Comparison of ENCODE assay signal across 14 mouse cellular contexts in the genomic region with DNA sequence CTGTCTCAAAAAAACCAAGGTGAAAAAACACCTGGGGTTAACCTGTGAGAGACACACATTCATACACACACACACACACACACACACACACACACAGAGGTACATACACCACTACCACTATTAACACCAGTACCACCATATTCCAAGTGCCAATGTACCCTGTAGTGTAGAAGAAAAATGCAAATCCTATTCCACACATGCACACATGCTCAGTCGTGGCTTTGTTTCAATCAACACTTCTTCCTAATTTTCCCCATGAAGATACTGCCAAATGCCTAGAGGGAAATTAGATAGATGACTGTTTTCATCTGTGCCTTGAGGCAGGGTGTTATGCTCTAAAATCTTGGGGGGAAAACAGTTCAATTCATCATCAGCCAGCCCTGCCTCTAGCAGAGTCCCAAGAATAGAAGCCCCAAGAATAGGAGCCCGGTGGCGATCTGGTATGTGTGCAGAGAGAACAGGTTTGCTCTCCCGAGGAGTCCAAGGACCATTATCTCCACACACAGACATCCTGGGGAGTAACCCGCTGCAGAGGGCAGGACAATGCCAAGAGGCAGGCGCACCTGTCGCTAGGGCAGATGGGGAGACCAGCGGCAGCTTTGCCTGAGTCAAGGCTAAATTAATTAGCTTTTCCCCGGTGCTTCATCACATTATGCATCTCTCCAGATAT.
DNase-seq lines count a peak whose midpoint lies in the region; ATAC-seq lines count a peak whose summit lies in the region.
"Had no signal": no experiment of that assay in that cellular context is flagged by ENCODE, and none has a peak within 500 bp of the region (broad histone marks: within the 10 kb centered on the region; RNA-seq: fewer than 3 reads in every experiment).

No protein-coding gene starts in this region.

- H3K9ac ChIP-seq in forebrain, embryonic 11.5 days (ENCODE audit: low read length) = no peak overlapping the region
- no peak overlapping the region for H3K9ac ChIP-seq in midbrain, embryonic 13.5 days (replicated peaks)
- H3K9ac ChIP-seq in midbrain, embryonic 11.5 days (ENCODE audit: low read length) = no peak overlapping the region
- H3K9ac ChIP-seq in forebrain, embryonic 12.5 days = no peak overlapping the region
- H3K9ac ChIP-seq in midbrain, embryonic 16.5 days (ENCODE audit: low read depth, low read length) = no peak overlapping the region
- H3K9ac ChIP-seq: heart, embryonic 15.5 days; liver, embryonic 14.5 days had no signal

- 45% methylated on average over 9 of the region's 9 CpGs for WGBS in forebrain, embryonic 11.5 days
- 57% methylated on average over 9 of the region's 9 CpGs for WGBS in forebrain, embryonic 10.5 days
- WGBS in midbrain, embryonic 13.5 days = 42% methylated on average over 9 of the region's 9 CpGs
- 55% methylated on average over 9 of the region's 9 CpGs for WGBS in midbrain, embryonic 11.5 days
- WGBS in forebrain, embryonic 12.5 days = 40% methylated on average over 9 of the region's 9 CpGs
- 24% methylated on average over 9 of the region's 9 CpGs for WGBS in midbrain, embryonic 16.5 days

- H3K4me1 ChIP-seq in forebrain, embryonic 11.5 days (replicated peaks; ENCODE audit: control insufficient read depth, insufficient read depth, low read length) = no peaks in the 10 kb centered on the region
- peaks cover 4% of the 10 kb centered on the region; the same call in 1 of the 2 replicates for H3K4me1 ChIP-seq in forebrain, embryonic 10.5 days
- peaks cover 18% of the 10 kb centered on the region for H3K4me1 ChIP-seq in midbrain, embryonic 13.5 days (replicated peaks)
- peaks cover 3% of the 10 kb centered on the region; the same call in 1 of the 2 replicates for H3K4me1 ChIP-seq in midbrain, embryonic 11.5 days (ENCODE audit: control insufficient read depth, insufficient read depth, low read length)
- H3K4me1 ChIP-seq in forebrain, embryonic 12.5 days = peaks cover 6% of the 10 kb centered on the region
- no peaks in the 10 kb centered on the region; the same call in 1 of the 2 replicates for H3K4me1 ChIP-seq in midbrain, embryonic 16.5 days (ENCODE audit: control insufficient read depth, insufficient read depth, low read length)
- H3K4me1 ChIP-seq: heart, embryonic 15.5 days had no signal

- H3K4me2 ChIP-seq in forebrain, embryonic 11.5 days (ENCODE audit: low read depth, low read length, severe bottlenecking) = no peak overlapping the region
- no peak overlapping the region for H3K4me2 ChIP-seq in midbrain, embryonic 13.5 days (replicated peaks)
- H3K4me2 ChIP-seq in midbrain, embryonic 11.5 days = no peak overlapping the region
- no peak overlapping the region for H3K4me2 ChIP-seq in forebrain, embryonic 12.5 days
- no peak overlapping the region for H3K4me2 ChIP-seq in midbrain, embryonic 16.5 days (ENCODE audit: low read length)
- H3K4me2 ChIP-seq: heart, embryonic 15.5 days had no signal

- H3K36me3 ChIP-seq in forebrain, embryonic 11.5 days (ENCODE audit: control insufficient read depth, insufficient read depth, low read length) = no peaks in the 10 kb centered on the region
- no peaks in the 10 kb centered on the region for H3K36me3 ChIP-seq in forebrain, embryonic 10.5 days (replicated peaks)
- no peaks in the 10 kb centered on the region for H3K36me3 ChIP-seq in midbrain, embryonic 13.5 days
- H3K36me3 ChIP-seq in midbrain, embryonic 11.5 days (ENCODE audit: control insufficient read depth, insufficient read depth, low read length) = no peaks in the 10 kb centered on the region
- H3K36me3 ChIP-seq in forebrain, embryonic 12.5 days (replicated peaks) = no peaks in the 10 kb centered on the region
- H3K36me3 ChIP-seq in midbrain, embryonic 16.5 days (ENCODE audit: control insufficient read depth, insufficient read depth, low read length) = no peaks in the 10 kb centered on the region
- H3K36me3 ChIP-seq: heart, embryonic 15.5 days had no signal

- DNase-seq in forebrain, embryonic 11.5 days (ENCODE audit: low spot score) = no peak
- no peak for DNase-seq in forebrain, embryonic 10.5 days (ENCODE audit: extremely low spot score, low spot score)
- DNase-seq in midbrain, embryonic 11.5 days (ENCODE audit: low spot score, missing footprints) = no peak
- DNase-seq in kidney, postnatal 10 days = no peak
- DNase-seq in adrenal gland, postnatal 36 days = no peak
- DNase-seq: adrenal gland, postnatal 25 days; gastrocnemius, postnatal 36 days had no signal

- no peaks in the 10 kb centered on the region for H3K27me3 ChIP-seq in forebrain, embryonic 11.5 days (ENCODE audit: control insufficient read depth, insufficient read depth, low read length)
- no peaks in the 10 kb centered on the region for H3K27me3 ChIP-seq in forebrain, embryonic 10.5 days (ENCODE audit: poor library complexity, severe bottlenecking)
- H3K27me3 ChIP-seq in midbrain, embryonic 13.5 days = no peaks in the 10 kb centered on the region
- H3K27me3 ChIP-seq in midbrain, embryonic 11.5 days (ENCODE audit: control insufficient read depth, insufficient read depth, low read length) = no peaks in the 10 kb centered on the region
- no peaks in the 10 kb centered on the region for H3K27me3 ChIP-seq in forebrain, embryonic 12.5 days
- H3K27me3 ChIP-seq in midbrain, embryonic 16.5 days (ENCODE audit: control insufficient read depth, insufficient read depth, low read depth, low read length) = no peaks in the 10 kb centered on the region
- H3K27me3 ChIP-seq: heart, embryonic 15.5 days; megakaryocyte, embryonic 14.5 days had no signal

- no peak overlapping the region for H3K4me3 ChIP-seq in forebrain, embryonic 11.5 days (ENCODE audit: low read depth, low read length)
- no peak overlapping the region for H3K4me3 ChIP-seq in forebrain, embryonic 10.5 days
- no peak overlapping the region for H3K4me3 ChIP-seq in midbrain, embryonic 13.5 days (replicated peaks)
- no peak overlapping the region for H3K4me3 ChIP-seq in midbrain, embryonic 11.5 days (ENCODE audit: low read depth, low read length)
- H3K4me3 ChIP-seq in forebrain, embryonic 12.5 days (replicated peaks) = no peak overlapping the region
- H3K4me3 ChIP-seq in midbrain, embryonic 16.5 days (ENCODE audit: low read depth, low read length) = no peak overlapping the region
- H3K4me3 ChIP-seq: heart, embryonic 15.5 days; megakaryocyte, embryonic 14.5 days had no signal

- no peak overlapping the region for H3K27ac ChIP-seq in forebrain, embryonic 11.5 days (ENCODE audit: low read depth, low read length)
- H3K27ac ChIP-seq in forebrain, embryonic 10.5 days = no peak overlapping the region
- H3K27ac ChIP-seq in midbrain, embryonic 13.5 days = no peak overlapping the region
- no peak overlapping the region for H3K27ac ChIP-seq in midbrain, embryonic 11.5 days (ENCODE audit: low read depth, low read length)
- no peak overlapping the region for H3K27ac ChIP-seq in forebrain, embryonic 12.5 days
- no peak overlapping the region for H3K27ac ChIP-seq in midbrain, embryonic 16.5 days (ENCODE audit: low read length)
- H3K27ac ChIP-seq: heart, embryonic 15.5 days; liver, embryonic 14.5 days had no signal

- ATAC-seq in forebrain, embryonic 11.5 days (replicated peaks; ENCODE audit: low FRiP score) = 0 out of 2 replicates have a peak, but pooled peaks have one; percentile 36
- peak; percentile 67 for ATAC-seq in midbrain, embryonic 13.5 days
- no peak for ATAC-seq in midbrain, embryonic 11.5 days (ENCODE audit: low FRiP score)
- ATAC-seq in forebrain, embryonic 12.5 days (ENCODE audit: low FRiP score) = peak; percentile 17; the same call in 1 of the 2 replicates
- 0 out of 2 replicates have a peak, but pooled peaks have one; percentile 58 for ATAC-seq in midbrain, embryonic 16.5 days
- ATAC-seq: intestine, embryonic 16.5 days had no signal

- H3K9me3 ChIP-seq in forebrain, embryonic 11.5 days (ENCODE audit: control insufficient read depth, low read length) = no peaks in the 10 kb centered on the region
- H3K9me3 ChIP-seq in forebrain, embryonic 10.5 days = no peaks in the 10 kb centered on the region
- no peaks in the 10 kb centered on the region for H3K9me3 ChIP-seq in midbrain, embryonic 13.5 days
- H3K9me3 ChIP-seq in midbrain, embryonic 11.5 days (ENCODE audit: control insufficient read depth, low read length) = no peaks in the 10 kb centered on the region
- H3K9me3 ChIP-seq in forebrain, embryonic 12.5 days = no peaks in the 10 kb centered on the region
- H3K9me3 ChIP-seq in midbrain, embryonic 16.5 days (replicated peaks; ENCODE audit: control insufficient read depth, low read length, poor library complexity, severe bottlenecking) = no peaks in the 10 kb centered on the region
- H3K9me3 ChIP-seq: heart, embryonic 15.5 days; megakaryocyte, embryonic 14.5 days had no signal
